Mouse (Mus musculus): Measurements from ENCODE around the gene Srrm4.

Gene Srrm4

GRCm38 (mm10) chr5:116407321-116407720 is 184.3 kb downstream of the Srrm4 start:
- DNase-seq (ENCODE audit: low read depth, low spot score), result no peak

- DNase-seq (ENCODE audit: low read depth, low spot score), result no peak
These were observed 185.1 kb downstream of the Srrm4 start for GRCm38 (mm10) chr5:116406507-116406906.

- DNase-seq (ENCODE audit: low read depth, low spot score), result no peak
These were observed 185.7 kb downstream of the Srrm4 start for GRCm38 (mm10) chr5:116405934-116406333.

GRCm38 (mm10) chr5:116404063-116404462 is 187.6 kb downstream of the Srrm4 start:
- no peak for DNase-seq (ENCODE audit: low read depth, low spot score)

GRCm38 (mm10) chr5:116400801-116401200 is 190.8 kb downstream of the Srrm4 start:
- no peak for DNase-seq (ENCODE audit: low read depth, low spot score)

- no peak for DNase-seq (ENCODE audit: low read depth, low spot score)
These were observed 191.4 kb downstream of the Srrm4 start for GRCm38 (mm10) chr5:116400042-116400730.

- no peak for DNase-seq (ENCODE audit: low read depth, low spot score)
These were observed 195.5 kb downstream of the Srrm4 start for GRCm38 (mm10) chr5:116396104-116396503.

- DNase-seq (ENCODE audit: low read depth, low spot score), result no peak
These were observed 199.0 kb downstream of the Srrm4 start for GRCm38 (mm10) chr5:116392603-116393002.

- DNase-seq (ENCODE audit: low read depth, low spot score), result no peak
These were observed 201.6 kb downstream of the Srrm4 start for GRCm38 (mm10) chr5:116389856-116390542.

GRCm38 (mm10) chr5:116389321-116389720 is 202.3 kb downstream of the Srrm4 start:
- DNase-seq (ENCODE audit: low read depth, low spot score), result no peak
